Mouse (Mus musculus) small intestine, adult 2 months (tissue): ENCODE measurements around the gene Il21r.

Experiments used
- CTCF ChIP-seq: fragments of 200-500 bp; IDR thresholded peaks from 2 replicates; pipeline ENCODE4 v1.5.1; 2012; ENCODE audit warnings: low read depth, mild to moderate bottlenecking, control low read depth, inconsistent platforms, low read length, moderate library complexity, mixed read lengths; ENCODE audit not compliant: insufficient replicate concordance, insufficient read length; ENCODE audit errors: extremely low read depth
- POLR2A ChIP-seq: fragments of 200-500 bp; IDR thresholded peaks from 2 replicates; pipeline ENCODE4 v1.6.1; 2012; ENCODE audit warnings: low read depth, mild to moderate bottlenecking, control low read depth, inconsistent platforms, low read length, moderate library complexity

DNA sequence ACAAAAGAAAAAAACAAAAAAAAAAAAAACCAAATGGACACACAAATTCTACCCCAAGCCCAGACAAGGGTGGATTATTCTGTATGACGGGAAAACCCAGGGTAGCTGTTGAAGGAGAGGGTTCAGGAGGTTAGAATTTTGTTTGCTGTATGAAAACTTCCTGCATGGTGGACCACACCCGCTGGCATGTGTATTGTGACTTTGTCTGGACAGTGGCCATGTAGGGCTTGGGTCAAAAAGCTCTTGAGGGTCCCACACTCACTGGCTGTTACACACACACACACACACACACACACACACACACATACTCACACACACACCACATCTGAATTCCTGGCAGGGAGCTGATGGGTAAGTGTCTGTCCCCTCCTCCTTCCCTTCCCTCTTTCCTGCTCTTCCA lies 36.8 kb upstream of the Il21r start:
- no peak for TF ChIP-seq CTCF
- TF ChIP-seq POLR2A: no peak
